Mouse (Mus musculus): ENCODE measurements around the gene Rasl2-9.
"Not testable (repeated sequence)": the region's sequence is repeated elsewhere in the genome, so short reads cannot be mapped to it uniquely, and the experiment has no call there.

Gene Rasl2-9

GRCm38 (mm10) chr7:5125549-5126406 is at the start of gene Rasl2-9:
Gene Rasl2-9, minus strand, starts transcription at chr7:5125950.
- peak; percentile 71 for DNase-seq (ENCODE audit: low spot score in 2 of 2)

- DNase-seq (ENCODE audit: low spot score in 2 of 2), result not testable (repeated sequence)
Measured at GRCm38 (mm10) chr7:5149570-5149969, 23.8 kb upstream of the Rasl2-9 start, which contains the start of gene Vmn1r55. Gene Vmn1r55, minus strand, starts transcription at chr7:5149670.

- no peak for DNase-seq (ENCODE audit: low spot score in 2 of 2)
Measured at GRCm38 (mm10) chr7:5125078-5125477, 672 bp downstream of the Rasl2-9 start.

- no peak for DNase-seq (ENCODE audit: low spot score in 2 of 2)
Measured at GRCm38 (mm10) chr7:5116850-5117249, 8.9 kb downstream of the Rasl2-9 start, which contains the start of gene Rfpl4. Gene Rfpl4, minus strand, starts transcription at chr7:5116950.

- DNase-seq (ENCODE audit: low spot score in 2 of 2), result no peak
Measured at GRCm38 (mm10) chr7:5112701-5113100, 13.0 kb downstream of the Rasl2-9 start.

GRCm38 (mm10) chr7:5109301-5109700 is 16.4 kb downstream of the Rasl2-9 start:
- DNase-seq (ENCODE audit: low spot score in 2 of 2), result no peak

GRCm38 (mm10) chr7:5108272-5108671 is 17.5 kb downstream of the Rasl2-9 start:
- DNase-seq (ENCODE audit: low spot score in 2 of 2), result no peak

- DNase-seq (ENCODE audit: low spot score in 2 of 2), result no peak
Measured at GRCm38 (mm10) chr7:5102564-5102963, 23.2 kb downstream of the Rasl2-9 start.

- peak; percentile 82 to 86 for DNase-seq (ENCODE audit: low spot score in 2 of 2)
Measured at GRCm38 (mm10) chr7:5101066-5101663, 24.6 kb downstream of the Rasl2-9 start.

GRCm38 (mm10) chr7:5099796-5100195 is 26.0 kb downstream of the Rasl2-9 start:
- DNase-seq (ENCODE audit: low spot score in 2 of 2), result no peak

- no peak for DNase-seq (ENCODE audit: low spot score in 2 of 2)
Measured at GRCm38 (mm10) chr7:5098769-5099168, 27.0 kb downstream of the Rasl2-9 start.

- DNase-seq (ENCODE audit: low spot score in 2 of 2), result no peak
Measured at GRCm38 (mm10) chr7:5092831-5093510, 32.8 kb downstream of the Rasl2-9 start.

- no peak for DNase-seq (ENCODE audit: low spot score in 2 of 2)
Measured at GRCm38 (mm10) chr7:5092381-5092780, 33.4 kb downstream of the Rasl2-9 start.

- DNase-seq (ENCODE audit: low spot score in 2 of 2), result no peak
Measured at GRCm38 (mm10) chr7:5091008-5091728, 34.6 kb downstream of the Rasl2-9 start.

- DNase-seq (ENCODE audit: low spot score in 2 of 2), result no peak
Measured at GRCm38 (mm10) chr7:5089853-5090252, 35.9 kb downstream of the Rasl2-9 start.

GRCm38 (mm10) chr7:5087886-5088285 is 37.9 kb downstream of the Rasl2-9 start:
- DNase-seq (ENCODE audit: low spot score in 2 of 2), result no peak

GRCm38 (mm10) chr7:5086921-5087440 is 38.8 kb downstream of the Rasl2-9 start:
- no peak for DNase-seq (ENCODE audit: low spot score in 2 of 2)

GRCm38 (mm10) chr7:5085512-5085911 is 40.2 kb downstream of the Rasl2-9 start:
- no peak for DNase-seq (ENCODE audit: low spot score in 2 of 2)

GRCm38 (mm10) chr7:5083325-5084105 is 42.2 kb downstream of the Rasl2-9 start:
- DNase-seq (ENCODE audit: low spot score in 2 of 2), result peak; percentile 81 to 82

- no peak for DNase-seq (ENCODE audit: low spot score in 2 of 2)
Measured at GRCm38 (mm10) chr7:5081939-5082338, 43.8 kb downstream of the Rasl2-9 start.

GRCm38 (mm10) chr7:5081241-5081640 is 44.5 kb downstream of the Rasl2-9 start:
- DNase-seq (ENCODE audit: low spot score in 2 of 2), result peak in 1 of 2 experiments; percentile 46
